Mouse (Mus musculus) erythroblast, embryonic 14.5 days (primary cell): ENCODE data around the gene Robo4. TPM values are rescaled to one million over a fixed set of nuclear protein-coding genes. Genes with fewer than 3 reads are reported as not detected.

ENCODE experiments used
- H3K27me3 ChIP-seq: 2 replicates; pipeline ENCODE4 v1.6.1; 2012; ENCODE audit warnings: inconsistent platforms; ENCODE audit not compliant: control insufficient read depth
- H3K36me3 ChIP-seq: 2 replicates; pipeline ENCODE4 v1.6.1; 2012; ENCODE audit warnings: mild to moderate bottlenecking, inconsistent platforms; ENCODE audit not compliant: control insufficient read depth
- H3K4me1 ChIP-seq: 2 replicates; pipeline ENCODE4 v1.6.1; 2012; ENCODE audit warnings: inconsistent platforms; ENCODE audit not compliant: control insufficient read depth
- H3K4me3 ChIP-seq: replicated peaks from 2 replicates; pipeline ENCODE3; 2012; ENCODE audit warnings: moderate library complexity, mild to moderate bottlenecking, inconsistent platforms
- H3K9me3 ChIP-seq: 2 replicates; pipeline ENCODE4 v1.6.1; 2012; ENCODE audit warnings: low read length, inconsistent platforms, mixed read lengths; ENCODE audit not compliant: control insufficient read depth
- GATA1 ChIP-seq: IDR thresholded peaks from 2 replicates; pipeline ENCODE4 v1.6.1; 2012; ENCODE audit warnings: low read length, inconsistent platforms, mixed read lengths
- TAL1 ChIP-seq: IDR thresholded peaks from 3 replicates; pipeline ENCODE4 v1.6.1; 2012; ENCODE audit warnings: low read length, inconsistent platforms, mixed read lengths
- polyA plus RNA-seq: library from polyadenylated mRNA; stranded (reverse); fragments of >175 nt; gene quantifications from 2 replicates; pipeline ENCODE4 v1.2.3, GENCODE M21; 2012

Gene Robo4
- polyA plus RNA-seq, 1 experiment: 0.02 TPM

DNA sequence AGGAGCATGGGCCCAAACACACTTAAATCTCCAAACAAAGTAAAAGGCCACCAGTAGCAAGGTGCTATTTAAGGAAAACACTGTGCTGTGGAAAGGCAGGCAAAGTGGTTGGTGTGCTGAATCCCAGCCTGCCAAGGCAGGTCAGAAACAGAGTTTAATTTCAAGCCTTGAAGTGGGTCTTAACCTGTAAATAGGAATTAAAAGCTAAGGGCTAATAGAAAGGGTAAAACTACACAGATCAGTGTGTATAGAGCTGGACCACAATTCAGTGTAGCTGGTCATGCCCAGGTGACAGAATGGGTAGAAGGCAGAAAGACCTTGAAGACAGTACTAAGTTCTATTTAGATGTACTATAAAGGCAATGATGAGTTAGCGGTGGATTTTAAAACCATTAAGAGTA, 55.5 kb downstream of the Robo4 start:
- no peaks in the 10 kb centered on the region for H3K36me3 ChIP-seq
- no peak for TF ChIP-seq GATA1
- TF ChIP-seq TAL1: no peak
- H3K4me3 ChIP-seq: no peak overlapping the region
- H3K27me3 ChIP-seq: peaks cover 99% of the 10 kb centered on the region
- H3K9me3 ChIP-seq: no peaks in the 10 kb centered on the region
- 0 out of 2 replicates have a peak, but pooled peaks cover 1% of the 10 kb centered on the region for H3K4me1 ChIP-seq

DNA sequence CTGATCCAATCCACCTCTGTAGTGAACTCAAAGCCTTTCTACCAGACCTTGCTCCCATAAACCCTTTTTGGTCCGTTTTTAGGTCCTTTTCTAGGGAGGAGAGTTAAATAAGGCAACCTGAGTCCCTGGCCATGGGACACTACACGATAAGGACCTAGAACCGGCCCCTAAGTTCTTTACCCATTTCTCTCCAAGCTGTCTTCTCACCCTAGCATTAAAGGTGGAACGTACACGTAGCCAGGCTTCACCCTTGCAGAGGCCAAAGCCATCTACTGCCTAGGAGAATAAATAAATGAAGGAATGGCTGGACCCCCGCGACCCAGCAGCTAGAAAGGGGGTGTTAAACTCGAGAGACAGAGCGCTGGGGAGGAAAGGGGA, 58.0 kb downstream of the Robo4 start:
- no peak overlapping the region for H3K4me3 ChIP-seq
- peaks cover 88% of the 10 kb centered on the region for H3K27me3 ChIP-seq
- TF ChIP-seq GATA1 (no peak), TAL1 (no peak)
- no peaks in the 10 kb centered on the region for H3K36me3 ChIP-seq
- no peaks in the 10 kb centered on the region for H3K9me3 ChIP-seq
- 0 out of 2 replicates have a peak, but pooled peaks cover 1% of the 10 kb centered on the region for H3K4me1 ChIP-seq

DNA sequence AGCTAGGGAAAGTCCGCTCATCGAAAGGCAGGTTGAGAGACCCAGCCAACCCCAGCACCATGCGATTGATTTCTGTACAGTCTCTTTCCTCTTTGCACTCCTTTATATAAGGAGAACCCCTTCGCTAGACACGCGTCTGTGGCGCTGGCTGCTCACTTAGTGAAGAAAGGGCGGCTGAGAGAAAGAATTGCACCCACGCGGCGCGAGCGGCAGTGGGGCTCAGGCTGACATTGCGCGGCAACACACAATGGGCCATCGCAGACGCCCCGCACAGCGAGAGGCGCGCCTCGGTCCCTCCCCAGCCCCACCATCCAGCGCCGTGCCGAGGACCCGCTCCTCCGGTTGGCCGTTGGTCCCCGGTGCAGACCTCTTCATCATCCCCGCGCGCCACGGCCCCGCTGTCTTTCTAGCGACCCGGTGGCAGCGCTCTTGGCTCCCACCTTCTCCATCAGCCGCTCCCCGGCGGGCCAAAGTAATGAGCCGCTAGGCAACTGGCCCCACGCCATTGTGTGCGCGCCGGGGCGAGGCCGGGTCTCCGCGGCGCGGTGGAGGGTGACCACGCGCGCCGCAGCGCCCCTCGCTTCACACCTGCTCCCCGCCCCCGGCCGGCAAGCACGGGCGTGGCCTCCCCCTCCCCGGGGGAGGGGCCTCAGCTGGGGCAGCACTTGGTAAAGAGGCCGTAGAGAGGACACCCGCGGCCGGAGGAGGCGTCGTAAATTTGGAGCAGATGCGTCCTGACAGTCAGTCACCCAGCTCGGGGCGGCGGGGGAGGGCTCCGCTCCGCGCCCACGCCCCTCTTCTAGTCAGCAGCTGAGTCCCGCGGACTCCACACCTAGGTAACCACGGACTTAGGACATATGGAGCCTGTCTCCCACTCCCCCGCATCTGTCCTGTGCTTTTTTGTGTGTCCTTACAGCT, 58.6 kb downstream of the Robo4 start:
- no peaks in the 10 kb centered on the region for H3K9me3 ChIP-seq
- H3K27me3 ChIP-seq: peaks cover 82% of the 10 kb centered on the region
- no peak overlapping the region for H3K4me3 ChIP-seq
- H3K36me3 ChIP-seq: no peaks in the 10 kb centered on the region
- TF ChIP-seq GATA1 (no peak), TAL1 (no peak)
- 0 out of 2 replicates have a peak, but pooled peaks cover 1% of the 10 kb centered on the region for H3K4me1 ChIP-seq

DNA sequence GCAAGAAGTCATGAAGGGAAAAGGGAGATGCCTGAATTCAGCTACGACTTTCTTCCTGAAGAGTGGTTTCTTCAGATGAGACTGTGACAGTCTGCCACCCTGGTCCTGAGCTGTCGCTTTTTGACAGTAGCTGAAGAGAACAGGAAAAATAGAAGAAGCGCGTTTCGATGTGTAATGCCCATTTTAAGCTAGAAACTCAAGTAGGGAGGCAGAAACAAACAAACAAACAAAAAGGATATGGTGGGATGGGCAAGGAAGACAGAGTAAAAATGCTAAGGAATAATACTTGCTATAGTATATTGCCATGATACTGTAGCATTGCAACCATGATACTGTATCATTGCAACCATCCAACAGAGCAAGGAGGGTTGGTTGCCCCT, 59.3 kb downstream of the Robo4 start:
- Histone ChIP-seq H3K4me1 (0 out of 2 replicates have a peak, but pooled peaks cover 1% of the 10 kb centered on the region), H3K36me3 (no peaks in the 10 kb centered on the region), H3K4me3 (no peak overlapping the region), H3K27me3 (peaks cover 76% of the 10 kb centered on the region), H3K9me3 (no peaks in the 10 kb centered on the region)
- TF ChIP-seq GATA1 (no peak), TAL1 (no peak)

DNA sequence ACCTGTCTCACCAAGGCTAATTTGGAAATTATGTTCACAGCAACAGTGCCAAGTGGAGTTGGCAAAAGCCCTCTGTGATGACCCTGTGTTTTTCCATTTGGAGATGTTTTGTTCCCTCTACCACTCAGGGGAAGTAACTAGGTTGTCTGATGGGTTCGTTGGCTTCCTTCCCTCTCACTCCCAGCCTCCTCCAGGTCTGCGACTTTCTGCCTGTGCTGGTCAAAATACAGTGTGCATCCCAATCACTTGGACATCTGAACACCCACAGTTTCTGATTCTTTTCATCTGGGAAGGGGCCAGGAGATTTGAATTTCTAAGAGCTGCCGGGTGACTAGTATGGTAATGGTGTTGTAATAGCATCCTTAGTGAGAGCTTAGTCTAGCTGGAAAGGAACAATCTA, 59.9 kb downstream of the Robo4 start:
- Histone ChIP-seq H3K36me3 (no peaks in the 10 kb centered on the region), H3K27me3 (peaks cover 70% of the 10 kb centered on the region), H3K9me3 (no peaks in the 10 kb centered on the region), H3K4me1 (0 out of 2 replicates have a peak, but pooled peaks cover 1% of the 10 kb centered on the region), H3K4me3 (no peak overlapping the region)
- no peak for TF ChIP-seq GATA1
- TF ChIP-seq TAL1: no peak

DNA sequence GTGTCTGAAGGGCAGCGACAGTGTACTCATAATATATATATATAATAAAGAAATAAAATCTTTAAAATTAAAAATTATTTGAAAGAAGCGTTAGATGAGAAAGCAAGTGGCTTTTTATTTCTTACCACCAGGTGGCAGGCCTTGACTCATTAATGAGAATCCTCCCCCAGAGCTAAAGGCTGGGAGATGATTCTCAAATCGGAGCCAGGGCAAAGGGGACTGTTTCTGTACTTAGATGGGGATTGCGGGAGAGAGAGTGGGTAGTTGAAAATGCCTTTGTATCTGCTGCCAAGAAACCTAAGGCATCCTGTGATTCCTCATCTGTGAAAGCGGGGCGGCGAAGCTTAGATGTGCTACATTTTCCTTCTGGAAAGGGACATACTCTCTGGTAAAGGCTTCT, 61.1 kb downstream of the Robo4 start:
- peaks cover 58% of the 10 kb centered on the region for H3K27me3 ChIP-seq
- TF ChIP-seq GATA1 (no peak), TAL1 (no peak)
- H3K36me3 ChIP-seq: no peaks in the 10 kb centered on the region
- H3K9me3 ChIP-seq: no peaks in the 10 kb centered on the region
- H3K4me1 ChIP-seq: 0 out of 2 replicates have a peak, but pooled peaks cover 1% of the 10 kb centered on the region
- H3K4me3 ChIP-seq: no peak overlapping the region

Other genes with a start within 250 kb of the Robo4 start
- gene Tmem218, start 193.7 kb upstream of the Robo4 start, polyA plus RNA-seq: 0.06 TPM in 1 of 2 replicates, not detected in the other
- gene Slc37a2, start 146.2 kb upstream of the Robo4 start, polyA plus RNA-seq: 0.01 TPM in 1 of 2 replicates, not detected in the other
- 0.13 and 0.28 TPM in 2 replicates for gene Ccdc15, start 53.5 kb upstream of the Robo4 start, polyA plus RNA-seq
- not detected in 2 replicates for gene Hepacam, start 34.5 kb upstream of the Robo4 start, polyA plus RNA-seq
- gene Robo3, start 31.3 kb downstream of the Robo4 start, polyA plus RNA-seq: 0.05 and 0.08 TPM in 2 replicates
- gene Msantd2, start 87.4 kb downstream of the Robo4 start, polyA plus RNA-seq: 0.21 and 0.63 TPM in 2 replicates
- gene Esam, start 126.2 kb downstream of the Robo4 start, polyA plus RNA-seq: not detected in 2 replicates
- not detected in 2 replicates for gene Vsig2, start 137.4 kb downstream of the Robo4 start, polyA plus RNA-seq
- gene Nrgn, start 151.0 kb downstream of the Robo4 start, polyA plus RNA-seq: 2.9 and 4.5 TPM in 2 replicates
- gene Siae, start 153.8 kb downstream of the Robo4 start, polyA plus RNA-seq: 0.05 TPM in 1 of 2 replicates, not detected in the other
- 0.21 TPM in 1 of 2 replicates, not detected in the other for gene Spa17, start 211.8 kb downstream of the Robo4 start, polyA plus RNA-seq